Mouse (Mus musculus): ENCODE results near the gene Mpst. TPM values are rescaled to one million over a fixed set of nuclear protein-coding genes. Genes with fewer than 3 reads are reported as not detected.

Mpst gene
- polyA plus RNA-seq, 1 experiment = 188 TPM

GRCm38 (mm10) chr15:78430874-78431273, 24.7 kb downstream of the Mpst start:
- no peaks in the 10 kb centered on the region; the same call in 1 of the 2 replicates for H3K27me3 ChIP-seq (ENCODE audit: control insufficient read depth, insufficient read depth, low read length)
- WGBS = 90% methylated on average over 10 of the region's 10 CpGs

GRCm38 (mm10) chr15:78431541-78432121, 25.4 kb downstream of the Mpst start:
- WGBS = 86% methylated on average over 7 of the region's 7 CpGs
- TF ChIP-seq CTCF (IDR thresholded peaks at IDR 0.05; ENCODE audit: borderline replicate concordance, control insufficient read depth, extremely low read depth, insufficient read depth, low read length, poor library complexity) (no peak), POLR2A (IDR thresholded peaks at IDR 0.05; ENCODE audit: control insufficient read depth, extremely low read depth, insufficient read depth, low read length, poor library complexity) (no peak)
- Histone ChIP-seq H3K27me3 (ENCODE audit: control insufficient read depth, insufficient read depth, low read length) (no peaks in the 10 kb centered on the region; the same call in 1 of the 2 replicates), H3K27ac (ENCODE audit: control insufficient read depth, insufficient read depth, low read length) (no peak overlapping the region), H3K4me1 (replicated peaks; ENCODE audit: control insufficient read depth, insufficient read depth, low read length) (peaks cover 22% of the 10 kb centered on the region), H3K36me3 (ENCODE audit: control insufficient read depth, insufficient read depth, low read length) (no peaks in the 10 kb centered on the region), H3K4me3 (ENCODE audit: control insufficient read depth, insufficient read depth, low read length) (no peak overlapping the region)
- no peak for DNase-seq

More at GRCm38 (mm10) chr15:78430874-78431273, 24.7 kb downstream of the Mpst start:
- TF ChIP-seq POLR2A (IDR thresholded peaks at IDR 0.05; ENCODE audit: control insufficient read depth, extremely low read depth, insufficient read depth, low read length, poor library complexity) (no peak), CTCF (IDR thresholded peaks at IDR 0.05; ENCODE audit: borderline replicate concordance, control insufficient read depth, extremely low read depth, insufficient read depth, low read length, poor library complexity) (no peak)
- Histone ChIP-seq H3K27ac (ENCODE audit: control insufficient read depth, insufficient read depth, low read length) (no peak overlapping the region), H3K4me3 (ENCODE audit: control insufficient read depth, insufficient read depth, low read length) (no peak overlapping the region), H3K4me1 (replicated peaks; ENCODE audit: control insufficient read depth, insufficient read depth, low read length) (peaks cover 22% of the 10 kb centered on the region), H3K36me3 (ENCODE audit: control insufficient read depth, insufficient read depth, low read length) (no peaks in the 10 kb centered on the region)
- no peak for DNase-seq

- Histone ChIP-seq H3K27me3 (ENCODE audit: control insufficient read depth, insufficient read depth, low read length) (no peaks in the 10 kb centered on the region), H3K4me1 (replicated peaks; ENCODE audit: control insufficient read depth, insufficient read depth, low read length) (peaks cover 15% of the 10 kb centered on the region), H3K27ac (ENCODE audit: control insufficient read depth, insufficient read depth, low read length) (no peak overlapping the region), H3K4me3 (ENCODE audit: control insufficient read depth, insufficient read depth, low read length) (no peak overlapping the region), H3K36me3 (ENCODE audit: control insufficient read depth, insufficient read depth, low read length) (no peaks in the 10 kb centered on the region)
- 42% methylated on average over 6 of the region's 6 CpGs for WGBS
- peak; percentile 47 for DNase-seq
- TF ChIP-seq CTCF (IDR thresholded peaks at IDR 0.05; ENCODE audit: borderline replicate concordance, control insufficient read depth, extremely low read depth, insufficient read depth, low read length, poor library complexity) = no peak; the same call in 1 of the 2 replicates
- no peak for TF ChIP-seq POLR2A (IDR thresholded peaks at IDR 0.05; ENCODE audit: control insufficient read depth, extremely low read depth, insufficient read depth, low read length, poor library complexity)
These were observed 28.8 kb downstream of the Mpst start for GRCm38 (mm10) chr15:78434896-78435520.

- H3K36me3 ChIP-seq (ENCODE audit: control insufficient read depth, insufficient read depth, low read length) = no peaks in the 10 kb centered on the region
- H3K4me3 ChIP-seq (ENCODE audit: control insufficient read depth, insufficient read depth, low read length) = no peak overlapping the region
- TF ChIP-seq CTCF (IDR thresholded peaks at IDR 0.05; ENCODE audit: borderline replicate concordance, control insufficient read depth, extremely low read depth, insufficient read depth, low read length, poor library complexity) (no peak), POLR2A (IDR thresholded peaks at IDR 0.05; ENCODE audit: control insufficient read depth, extremely low read depth, insufficient read depth, low read length, poor library complexity) (no peak)
- peaks cover 15% of the 10 kb centered on the region for H3K4me1 ChIP-seq (replicated peaks; ENCODE audit: control insufficient read depth, insufficient read depth, low read length)
- WGBS = 94% methylated on average over 11 of the region's 11 CpGs
- H3K27me3 ChIP-seq (ENCODE audit: control insufficient read depth, insufficient read depth, low read length) = no peaks in the 10 kb centered on the region
- H3K27ac ChIP-seq (ENCODE audit: control insufficient read depth, insufficient read depth, low read length) = no peak overlapping the region
- no peak for DNase-seq
These were observed 29.5 kb downstream of the Mpst start for GRCm38 (mm10) chr15:78435681-78436080.

- Histone ChIP-seq H3K4me1 (replicated peaks; ENCODE audit: control insufficient read depth, insufficient read depth, low read length) (peaks cover 23% of the 10 kb centered on the region), H3K27me3 (ENCODE audit: control insufficient read depth, insufficient read depth, low read length) (no peaks in the 10 kb centered on the region), H3K36me3 (ENCODE audit: control insufficient read depth, insufficient read depth, low read length) (no peaks in the 10 kb centered on the region), H3K4me3 (ENCODE audit: control insufficient read depth, insufficient read depth, low read length) (no peak overlapping the region), H3K27ac (ENCODE audit: control insufficient read depth, insufficient read depth, low read length) (no peak overlapping the region)
- DNase-seq = no peak
- TF ChIP-seq POLR2A (IDR thresholded peaks at IDR 0.05; ENCODE audit: control insufficient read depth, extremely low read depth, insufficient read depth, low read length, poor library complexity) (no peak), CTCF (IDR thresholded peaks at IDR 0.05; ENCODE audit: borderline replicate concordance, control insufficient read depth, extremely low read depth, insufficient read depth, low read length, poor library complexity) (no peak)
- WGBS = 81% methylated on average over 32 of the region's 32 CpGs
These were observed 30.4 kb downstream of the Mpst start for GRCm38 (mm10) chr15:78436380-78437192.

GRCm38 (mm10) chr15:78437237-78438017, 31.2 kb downstream of the Mpst start:
- no peak for DNase-seq
- WGBS = 90% methylated on average over 23 of the region's 23 CpGs
- Histone ChIP-seq H3K4me1 (replicated peaks; ENCODE audit: control insufficient read depth, insufficient read depth, low read length) (peaks cover 23% of the 10 kb centered on the region), H3K36me3 (ENCODE audit: control insufficient read depth, insufficient read depth, low read length) (no peaks in the 10 kb centered on the region), H3K27me3 (ENCODE audit: control insufficient read depth, insufficient read depth, low read length) (no peaks in the 10 kb centered on the region), H3K4me3 (ENCODE audit: control insufficient read depth, insufficient read depth, low read length) (no peak overlapping the region), H3K27ac (ENCODE audit: control insufficient read depth, insufficient read depth, low read length) (no peak overlapping the region)
- TF ChIP-seq POLR2A (IDR thresholded peaks at IDR 0.05; ENCODE audit: control insufficient read depth, extremely low read depth, insufficient read depth, low read length, poor library complexity) (no peak), CTCF (IDR thresholded peaks at IDR 0.05; ENCODE audit: borderline replicate concordance, control insufficient read depth, extremely low read depth, insufficient read depth, low read length, poor library complexity) (no peak)
